Mouse (Mus musculus) heart, postnatal 0 days (tissue): ENCODE measurements around the gene Chst12. TPM values are rescaled to one million over a fixed set of nuclear protein-coding genes. Genes with fewer than 3 reads are reported as not detected.
"Not testable (repeated sequence)": the region's sequence is repeated elsewhere in the genome, so short reads cannot be mapped to it uniquely, and the experiment has no call there.

Source experiments
- ATAC-seq: fragments of 200-750 bp; cut with Nextera tagmentation; 2 replicates; pipeline ENCODE4 v1.8.0; 2017; ENCODE audit warnings: low read depth, moderate number of reproducible peaks, moderate library complexity; ENCODE audit not compliant: insufficient read depth
- DNase-seq: peaks from one replicate; pipeline ENCODE4 v3.0.0-alpha.2; 2016; ENCODE audit warnings: low spot score
- H3K27ac ChIP-seq: fragments of 300-500 bp; sonication (generic); 2 replicates; pipeline ENCODE4 v1.5.1; 2014; ENCODE audit warnings: low read depth, mild to moderate bottlenecking
- H3K27me3 ChIP-seq: fragments of 300-500 bp; sonication (generic); 2 replicates; pipeline ENCODE4 v1.6.1; 2014; ENCODE audit warnings: low read length, mixed read lengths; ENCODE audit not compliant: control insufficient read depth, insufficient read depth
- H3K36me3 ChIP-seq: fragments of 300-500 bp; sonication (generic); replicated peaks from 2 replicates; pipeline ENCODE4 v1.6.1; 2014; ENCODE audit warnings: low read length, mixed read lengths; ENCODE audit not compliant: control insufficient read depth, insufficient read depth
- H3K4me1 ChIP-seq: fragments of 300-500 bp; sonication (generic); 2 replicates; pipeline ENCODE4 v1.6.1; 2014; ENCODE audit warnings: antibody characterized with exemption; ENCODE audit not compliant: control insufficient read depth, insufficient read depth
- H3K4me2 ChIP-seq: fragments of 300-500 bp; sonication (generic); 2 replicates; pipeline ENCODE4 v1.6.1; 2014; ENCODE audit warnings: low read depth, mild to moderate bottlenecking, low read length, moderate library complexity
- H3K4me3 ChIP-seq: fragments of 300-500 bp; sonication (generic); 2 replicates; pipeline ENCODE4 v1.5.1; 2014; ENCODE audit warnings: low read depth, low read length
- H3K9ac ChIP-seq: fragments of 300-500 bp; sonication (generic); replicated peaks from 2 replicates; pipeline ENCODE4 v1.6.1; 2014; ENCODE audit warnings: low read depth, low read length, mixed read lengths
- H3K9me3 ChIP-seq: fragments of 300-500 bp; sonication (generic); replicated peaks from 2 replicates; pipeline ENCODE4 v1.6.1; 2016; ENCODE audit warnings: low read length; ENCODE audit not compliant: control insufficient read depth
- CTCF ChIP-seq: IDR thresholded peaks from 2 replicates; pipeline ENCODE4 v1.5.1; 2016; ENCODE audit warnings: antibody characterized with exemption, control low read depth, low read depth
- EP300 ChIP-seq: IDR thresholded peaks from 2 replicates; pipeline ENCODE4 v1.6.1; 2016; ENCODE audit warnings: antibody characterized with exemption, low read depth
- WGBS: fragments of 180-500 bp; shearing (Covaris S2); extraction: QIAGEN DNeasy Blood & Tissue Kit; methylation state at CpG from one replicate; pipeline ENCODE4 v1.1.7; 2014; 5-methylcytosine and 5-hydroxymethylcytosine counted together
- polyA plus RNA-seq: library from polyadenylated mRNA; unstranded; fragments of >200 nt; fragmentation: Nextera tagmentation; extraction: Ambion mirVana; gene quantifications from 2 replicates; pipeline ENCODE4 v1.2.1, GENCODE M21; 2015
- total RNA-seq: library from RNA; depleted of rRNA; stranded (reverse); fragments of >200 nt; gene quantifications from 2 replicates; pipeline ENCODE4 v1.2.3, GENCODE M21; 2014; ENCODE audit warnings: low replicate concordance

Gene Chst12
- total and polyA plus RNA-seq, 2 experiments from 2014 or later = 4.1 to 6.6 TPM

DNA sequence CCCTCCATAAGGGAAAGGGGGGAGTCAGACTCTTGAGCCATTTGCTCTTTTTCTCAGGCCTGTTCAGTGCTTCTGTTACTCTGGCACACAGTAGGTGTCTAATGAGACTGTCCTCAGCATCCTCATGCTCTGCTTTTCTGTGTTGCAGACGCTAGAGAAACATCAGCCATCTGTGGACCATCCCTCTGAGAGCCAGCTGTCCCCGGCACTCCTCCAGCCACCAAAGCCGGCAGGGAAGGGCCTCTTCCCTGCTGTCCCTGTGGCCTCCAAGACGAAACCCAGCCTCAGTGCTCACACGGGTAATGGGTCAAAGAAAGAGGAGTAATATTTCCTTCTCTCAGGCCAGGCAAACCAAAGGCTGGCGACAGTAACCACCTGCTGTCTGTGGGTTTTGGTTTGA is 14.2 kb upstream of the Chst12 start:
- Histone ChIP-seq H3K4me2 (no peak overlapping the region), H3K4me3 (no peak overlapping the region), H3K9me3 (no peaks in the 10 kb centered on the region), H3K9ac (no peak overlapping the region), H3K27me3 (peaks cover 2% of the 10 kb centered on the region; the same call in 1 of the 2 replicates), H3K36me3 (no peaks in the 10 kb centered on the region), H3K27ac (no peak overlapping the region), H3K4me1 (no peaks in the 10 kb centered on the region)
- WGBS = 66% methylated on average over 6 of the region's 6 CpGs
- TF ChIP-seq CTCF = no peak
- no peak for TF ChIP-seq EP300
- DNase-seq = no peak
- ATAC-seq = no peak

DNA sequence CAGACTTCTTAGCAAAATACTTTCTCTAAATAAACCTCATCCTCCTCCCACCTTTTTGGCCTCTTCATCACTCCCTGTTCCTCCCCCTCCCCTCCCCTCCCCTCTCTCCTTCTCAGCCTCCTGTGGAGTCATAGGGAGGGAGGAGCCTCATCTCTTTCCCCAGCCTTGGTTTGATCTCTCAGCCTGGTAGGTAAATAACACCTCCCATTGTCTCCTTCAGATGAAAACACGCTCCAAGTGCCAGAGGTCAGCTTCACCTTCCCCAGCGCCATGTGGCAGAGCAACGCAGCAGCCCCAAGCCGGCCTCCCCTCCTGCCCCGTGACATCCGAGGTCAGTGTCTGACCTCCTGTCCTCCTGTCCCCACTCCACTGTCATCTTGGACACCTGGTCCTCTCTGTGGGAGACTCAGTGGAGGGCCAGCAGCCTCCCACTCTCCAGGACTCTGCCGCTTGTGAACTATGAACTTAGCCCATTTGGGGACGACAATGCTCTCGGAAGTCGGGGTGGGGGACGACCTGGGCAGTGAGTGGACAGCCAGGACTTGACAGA is 12.6 kb upstream of the Chst12 start:
- no peak for TF ChIP-seq CTCF
- TF ChIP-seq EP300 = no peak
- WGBS = 20% methylated on average over 11 of the region's 11 CpGs
- no peaks in the 10 kb centered on the region for H3K9me3 ChIP-seq
- no peak overlapping the region for H3K27ac ChIP-seq
- H3K4me1 ChIP-seq = no peaks in the 10 kb centered on the region
- no peak overlapping the region for H3K9ac ChIP-seq
- no peak overlapping the region for H3K4me3 ChIP-seq
- DNase-seq (no peak), ATAC-seq (no peak)
- H3K27me3 ChIP-seq = no peaks in the 10 kb centered on the region
- H3K4me2 ChIP-seq = no peak overlapping the region
- no peaks in the 10 kb centered on the region for H3K36me3 ChIP-seq

DNA sequence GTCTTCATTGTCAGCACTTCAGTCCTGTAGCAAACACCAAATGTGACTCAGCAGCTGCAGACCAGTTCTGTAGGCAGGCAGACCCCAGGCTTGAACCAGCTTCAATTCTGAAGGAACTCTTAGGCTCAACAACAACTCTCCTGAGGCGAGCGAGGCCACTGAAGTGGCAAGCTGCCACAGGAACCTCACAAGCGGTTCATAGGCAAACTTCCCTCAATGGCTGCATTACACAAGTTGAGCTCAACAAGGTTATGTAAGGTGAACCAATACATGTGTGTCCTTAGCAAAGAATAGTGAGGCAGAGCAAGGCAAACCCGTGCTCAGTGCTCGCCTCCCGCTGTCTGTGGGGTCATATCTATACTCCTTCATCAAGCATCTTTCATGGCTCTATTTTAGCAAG is 7.2 kb upstream of the Chst12 start:
- 65% methylated on average over 6 of the region's 6 CpGs for WGBS
- no peak for ATAC-seq
- no peak overlapping the region for H3K4me2 ChIP-seq
- no peak overlapping the region for H3K4me3 ChIP-seq
- H3K27me3 ChIP-seq = no peaks in the 10 kb centered on the region
- TF ChIP-seq CTCF (no peak), EP300 (no peak)
- H3K4me1 ChIP-seq = peaks cover 7% of the 10 kb centered on the region
- H3K27ac ChIP-seq = no peak overlapping the region
- DNase-seq = no peak
- H3K9me3 ChIP-seq = no peaks in the 10 kb centered on the region
- no peak overlapping the region for H3K9ac ChIP-seq
- H3K36me3 ChIP-seq = no peaks in the 10 kb centered on the region

DNA sequence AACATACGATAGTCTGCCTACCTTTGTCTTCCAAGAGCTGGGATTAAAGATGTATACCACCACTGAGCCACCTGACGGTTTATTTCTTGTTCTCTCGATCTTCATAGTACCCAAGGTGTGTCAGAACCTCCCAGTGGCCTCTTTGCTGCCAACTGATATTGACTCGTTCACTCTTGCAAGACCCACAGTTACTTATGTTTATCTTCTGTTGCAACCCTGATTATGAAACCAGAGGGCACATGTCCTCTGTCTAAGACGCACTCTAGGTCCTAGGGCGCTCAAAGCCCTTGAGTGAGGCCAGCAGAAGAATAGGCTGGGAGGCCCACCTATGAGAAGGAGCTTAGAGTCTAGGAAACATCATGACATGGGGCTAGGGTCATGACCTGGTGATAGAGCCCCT is 4.6 kb upstream of the Chst12 start:
- no peak overlapping the region for H3K4me3 ChIP-seq
- WGBS = 84% methylated on average over 6 of the region's 6 CpGs
- no peak for TF ChIP-seq CTCF
- TF ChIP-seq EP300 = no peak
- no peak overlapping the region for H3K9ac ChIP-seq
- no peak for ATAC-seq
- no peak for DNase-seq
- H3K4me1 ChIP-seq = peaks cover 17% of the 10 kb centered on the region
- no peaks in the 10 kb centered on the region for H3K27me3 ChIP-seq
- no peak overlapping the region for H3K27ac ChIP-seq
- no peaks in the 10 kb centered on the region for H3K36me3 ChIP-seq
- H3K4me2 ChIP-seq = no peak overlapping the region
- no peaks in the 10 kb centered on the region for H3K9me3 ChIP-seq

DNA sequence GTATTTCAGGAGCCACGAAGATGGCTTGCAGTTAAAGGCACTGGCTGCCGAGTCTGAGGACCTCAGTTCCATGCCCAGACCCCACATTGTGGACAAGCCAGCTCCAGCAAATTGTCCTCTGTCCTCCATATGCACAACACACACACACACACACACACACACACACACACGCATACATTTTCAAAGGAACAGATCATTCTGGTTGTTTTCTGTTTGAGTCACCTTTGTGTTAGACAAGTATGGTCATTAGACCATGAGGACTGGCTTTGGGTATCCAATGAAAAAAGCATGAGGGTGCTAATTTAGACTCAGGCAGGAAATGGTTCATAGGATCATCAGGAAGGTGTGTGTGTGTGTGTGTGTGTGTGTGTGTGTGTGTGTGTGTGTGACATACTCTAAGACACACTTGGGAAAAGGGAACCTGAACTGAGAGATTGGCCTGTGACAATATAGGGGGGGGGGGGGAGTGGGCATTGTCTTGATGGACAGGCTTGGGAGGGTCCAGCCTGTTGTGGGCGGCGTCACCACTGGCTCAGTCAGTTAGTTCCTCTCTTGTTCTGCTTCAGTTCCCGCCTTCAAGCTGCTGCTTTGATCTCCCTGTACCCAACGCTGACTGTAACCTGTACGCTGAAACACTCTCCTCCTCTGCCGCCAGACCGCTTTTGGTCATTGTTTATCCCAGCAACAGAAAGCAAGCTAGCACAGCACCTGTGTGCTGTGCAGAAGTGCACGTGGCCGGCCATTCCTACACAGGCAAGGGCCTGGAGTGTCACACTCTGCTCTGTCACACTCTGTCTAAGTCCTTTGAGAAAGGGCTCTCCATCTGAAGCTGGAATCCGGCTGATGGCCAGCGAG is 3.1 kb upstream of the Chst12 start:
- ATAC-seq (no peak), DNase-seq (no peak)
- H3K9me3 ChIP-seq = no peaks in the 10 kb centered on the region
- no peaks in the 10 kb centered on the region for H3K36me3 ChIP-seq
- H3K4me3 ChIP-seq = no peak overlapping the region; the same call in 1 of the 2 replicates
- no peak overlapping the region for H3K9ac ChIP-seq
- peak overlapping the region; percentile 46 for H3K27ac ChIP-seq
- no peaks in the 10 kb centered on the region for H3K27me3 ChIP-seq
- H3K4me2 ChIP-seq = peak overlapping the region; percentile 28; the same call in 1 of the 2 replicates
- TF ChIP-seq EP300 (no peak), CTCF (no peak)
- 22% methylated on average over 14 of the region's 14 CpGs for WGBS
- peaks cover 22% of the 10 kb centered on the region for H3K4me1 ChIP-seq

DNA sequence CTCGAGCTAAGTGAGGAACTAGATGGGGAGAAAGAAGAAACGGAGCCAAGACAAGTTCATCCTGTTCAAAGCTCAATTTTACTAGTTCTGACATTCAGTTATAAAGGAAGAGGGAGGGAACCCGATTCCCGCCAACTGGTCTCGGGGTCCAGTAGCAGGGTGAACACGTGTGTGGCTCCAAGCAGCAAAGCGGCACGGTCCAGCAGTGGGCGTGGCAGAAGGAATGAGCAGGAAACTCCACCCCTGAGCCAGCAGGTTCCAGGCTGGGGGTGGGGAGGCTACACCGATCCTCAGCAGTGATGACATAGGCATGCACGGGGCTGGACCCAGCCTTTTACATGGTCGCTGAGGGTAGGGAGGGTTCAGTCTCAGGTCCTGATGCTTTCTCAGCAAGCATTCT is 2.4 kb upstream of the Chst12 start:
- not testable (repeated sequence) for H3K9ac ChIP-seq, DNase-seq, H3K4me3 ChIP-seq, H3K36me3 ChIP-seq, ATAC-seq, H3K9me3 ChIP-seq, H3K27me3 ChIP-seq
- peak overlapping the region; percentile 28 for H3K4me2 ChIP-seq
- H3K4me1 ChIP-seq = peaks cover 22% of the 10 kb centered on the region
- 1% methylated on average over 12 of the region's 12 CpGs for WGBS
- 0 out of 2 replicates have a peak overlapping the region, but pooled peaks have one; percentile 46 for H3K27ac ChIP-seq
